Mouse (Mus musculus): Measurements from ENCODE around the gene Tmem230.
"Not testable (repeated sequence)": the region's sequence is repeated elsewhere in the genome, so short reads cannot be mapped to it uniquely, and the experiment has no call there.

The Tmem230 gene

GRCm38 (mm10) chr2:132272694-132273389, 25.2 kb upstream of the Tmem230 start:
- in situ Hi-C loops (cut with MboI, MseI) = no loop called here

GRCm38 (mm10) chr2:132270331-132270951, 22.8 kb upstream of the Tmem230 start:
- in situ Hi-C loops (cut with MboI, MseI) = no loop called here

- in situ Hi-C loops (cut with MboI, MseI) = loop anchor here (10.0 kb wide), 2 partner anchors 416 to 1054 kb away; partner anchors contain the start of gene Shld1
Measured at GRCm38 (mm10) chr2:132269217-132269616, 21.6 kb upstream of the Tmem230 start.

- in situ Hi-C loops (cut with MboI, MseI) = loop anchor here (10.0 kb wide), 2 partner anchors 419 to 1051 kb away; partner anchors contain the start of gene Shld1
Measured at GRCm38 (mm10) chr2:132266086-132266485, 18.5 kb upstream of the Tmem230 start.

GRCm38 (mm10) chr2:132265196-132265595, 17.6 kb upstream of the Tmem230 start:
- in situ Hi-C loops (cut with MboI, MseI) = loop anchor here (10.0 kb wide), 2 partner anchors 420 to 1050 kb away; partner anchors contain the start of gene Shld1

- in situ Hi-C loops (cut with MboI, MseI) = loop anchor here (10.0 kb wide), 2 partner anchors 421 to 1049 kb away; partner anchors contain the start of gene Shld1
Measured at GRCm38 (mm10) chr2:132264266-132264710, 16.7 kb upstream of the Tmem230 start.

GRCm38 (mm10) chr2:132263421-132264265, 16.0 kb upstream of the Tmem230 start:
- in situ Hi-C loops (cut with MboI, MseI) = loop anchor here (10.0 kb wide), 2 partner anchors 421 to 1049 kb away; partner anchors contain the start of gene Shld1

GRCm38 (mm10) chr2:132262879-132263398, 15.3 kb upstream of the Tmem230 start, which contains the start of gene Cds2:
TSS of gene Cds2 (plus strand) at chr2:132263148.
- in situ Hi-C loops (cut with MboI, MseI) = loop anchor here (10.0 kb wide), 2 partner anchors 422 to 1048 kb away; partner anchors contain the start of gene Shld1

GRCm38 (mm10) chr2:132262175-132262574, 14.6 kb upstream of the Tmem230 start:
- in situ Hi-C loops (cut with MboI, MseI) = loop anchor here (10.0 kb wide), 2 partner anchors 423 to 1047 kb away; partner anchors contain the start of gene Shld1

GRCm38 (mm10) chr2:132260601-132261000, 13.0 kb upstream of the Tmem230 start:
- in situ Hi-C loops (cut with MboI, MseI) = loop anchor here (10.0 kb wide), 2 partner anchors 424 to 1046 kb away; partner anchors contain the start of gene Shld1

GRCm38 (mm10) chr2:132257350-132258068, 9.9 kb upstream of the Tmem230 start:
- in situ Hi-C loops (cut with MboI, MseI) = no loop called here

- in situ Hi-C loops (cut with MboI, MseI) = no loop called here
Measured at GRCm38 (mm10) chr2:132253603-132254002, 6.0 kb upstream of the Tmem230 start.

- in situ Hi-C loops (cut with MboI, MseI) = no loop called here
Measured at GRCm38 (mm10) chr2:132252542-132253528, 5.2 kb upstream of the Tmem230 start, which contains the start of gene Pcna. TSS of gene Pcna (minus strand) at chr2:132253314.

- in situ Hi-C loops (cut with MboI, MseI) = no loop called here
Measured at GRCm38 (mm10) chr2:132251911-132252310, 4.3 kb upstream of the Tmem230 start.

GRCm38 (mm10) chr2:132243370-132243769, 4.2 kb downstream of the Tmem230 start:
- in situ Hi-C loops (cut with MboI, MseI) = loop anchor here (10.0 kb wide), 1 partner anchor 209 kb away; the partner anchor contains the start of gene Rassf2

- in situ Hi-C loops (cut with MboI, MseI) = loop anchor here (10.0 kb wide), 1 partner anchor 206 kb away; the partner anchor contains the start of gene Rassf2
Measured at GRCm38 (mm10) chr2:132240457-132240856, 7.2 kb downstream of the Tmem230 start.

- in situ Hi-C loops (cut with MboI, MseI) = not testable (repeated sequence)
Measured at GRCm38 (mm10) chr2:132239434-132239833, 8.2 kb downstream of the Tmem230 start.

GRCm38 (mm10) chr2:132235975-132236374, 11.6 kb downstream of the Tmem230 start:
- in situ Hi-C loops (cut with MboI, MseI) = no loop called here

- in situ Hi-C loops (cut with MboI, MseI) = no loop called here
Measured at GRCm38 (mm10) chr2:132235291-132235690, 12.3 kb downstream of the Tmem230 start.

Data from T-helper 2 cell (primary cell).